Mouse (Mus musculus) thymus, adult 2 months (tissue): ENCODE measurements around the gene Cep350.

ENCODE experiments used
- CTCF ChIP-seq: fragments of 200-500 bp; IDR thresholded peaks from 2 replicates; pipeline ENCODE4 v1.5.1; 2012; ENCODE audit warnings: mild to moderate bottlenecking, control low read depth, low read length, moderate library complexity, borderline replicate concordance; ENCODE audit not compliant: control insufficient read depth, poor library complexity, insufficient read depth; ENCODE audit errors: extremely low read depth
- POLR2A ChIP-seq: fragments of 200-500 bp; IDR thresholded peaks from 2 replicates; pipeline ENCODE4 v1.6.1; 2012; ENCODE audit warnings: mild to moderate bottlenecking, low read length, control low read depth, moderate library complexity; ENCODE audit not compliant: control insufficient read depth, poor library complexity, insufficient read depth; ENCODE audit errors: extremely low read depth

GRCm38 (mm10) chr1:155796757-155797405, 176.2 kb downstream of the Cep350 start:
- TF ChIP-seq CTCF: no peak
- no peak for TF ChIP-seq POLR2A
